Mouse (Mus musculus): ENCODE results near the gene Gpr6. TPM values are rescaled to one million over a fixed set of nuclear protein-coding genes. Genes with fewer than 3 reads are reported as not detected.

Gene Gpr6
- total RNA-seq (2023), result not detected

DNA sequence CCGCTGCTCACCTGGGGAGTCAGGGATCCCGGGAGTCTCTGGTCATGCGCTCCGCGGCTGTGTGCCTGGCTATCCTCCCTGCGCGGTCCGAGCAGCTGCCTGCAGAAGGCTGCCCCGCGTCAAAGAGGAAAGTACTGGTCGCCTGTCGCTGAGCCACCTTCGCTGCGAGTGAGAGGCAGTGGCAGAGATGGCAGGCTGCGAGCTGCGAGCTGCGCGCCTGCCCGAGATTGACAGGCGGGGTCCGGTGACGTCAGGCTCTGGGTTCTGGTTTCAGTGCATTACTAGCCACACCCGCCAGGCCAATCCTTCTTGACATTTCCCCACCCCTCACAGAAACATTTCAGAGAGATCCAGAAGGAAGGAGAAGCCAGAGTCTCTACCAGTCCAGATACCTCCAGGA is at the start of gene Gpr6:
Gene Gpr6, minus strand, starts transcription at position 170 of the 400 bp plus-strand sequence.

Other genes starting within 250 kb of the Gpr6 start
- gene Cdc40, start 189.0 kb downstream of the Gpr6 start, total RNA-seq (2023), result 10 to 100 TPM; 41.8 to 46.7 TPM
- not detected for gene Wasf1, start 188.8 kb downstream of the Gpr6 start, total RNA-seq (2023)
- 10 to 100 TPM; 15.0 to 16.1 TPM for gene Fig4, start 231.0 kb upstream of the Gpr6 start, total RNA-seq (2023)
- gene Ak9, start 231.7 kb upstream of the Gpr6 start, total RNA-seq (2023), result under 1 TPM in 1 of 2 experiments, not detected in 1; 0.04 TPM

All from neutrophil, adult 83 days (primary cell).